Mouse (Mus musculus): Measurements from ENCODE around the gene Ctr9.

Ctr9 gene

GRCm38 (mm10) chr7:111059527-111059926 lies 30.8 kb downstream of the Ctr9 start:
- TF ChIP-seq POU5F1 (IDR thresholded peaks at IDR 0.05; ENCODE audit: borderline replicate concordance, low read length) = no peak
- TF ChIP-seq NANOG (IDR thresholded peaks at IDR 0.05; ENCODE audit: borderline replicate concordance, low read length) = no peak
- no peak for TF ChIP-seq CTCF (conservative IDR thresholded peaks at IDR 0.05; ENCODE audit: low read length)
- no peaks in the 10 kb centered on the region for H3K27me3 ChIP-seq (ENCODE audit: insufficient read depth, low read length)
- H3K36me3 ChIP-seq (ENCODE audit: insufficient read depth, low read length) = peaks cover 19% of the 10 kb centered on the region
- no peak overlapping the region for H3K4me3 ChIP-seq (replicated peaks; ENCODE audit: low read length)
- H3K4me1 ChIP-seq (replicated peaks; ENCODE audit: low read depth, low read length) = no peaks in the 10 kb centered on the region
- H3K9me3 ChIP-seq (ENCODE audit: low read length) = no peaks in the 10 kb centered on the region

GRCm38 (mm10) chr7:111062971-111063370 lies 34.2 kb downstream of the Ctr9 start:
- Histone ChIP-seq H3K4me3 (replicated peaks; ENCODE audit: low read length) (no peak overlapping the region), H3K27me3 (ENCODE audit: insufficient read depth, low read length) (no peaks in the 10 kb centered on the region), H3K4me1 (replicated peaks; ENCODE audit: low read depth, low read length) (no peaks in the 10 kb centered on the region), H3K9me3 (ENCODE audit: low read length) (no peaks in the 10 kb centered on the region), H3K36me3 (ENCODE audit: insufficient read depth, low read length) (peaks cover 5% of the 10 kb centered on the region)
- no peak for TF ChIP-seq NANOG (IDR thresholded peaks at IDR 0.05; ENCODE audit: borderline replicate concordance, low read length)
- TF ChIP-seq CTCF (conservative IDR thresholded peaks at IDR 0.05; ENCODE audit: low read length) = peak; percentile 33; the same call in 1 of the 2 replicates

GRCm38 (mm10) chr7:111068181-111068580 lies 39.4 kb downstream of the Ctr9 start:
- Histone ChIP-seq H3K4me3 (replicated peaks; ENCODE audit: low read length) (no peak overlapping the region), H3K36me3 (ENCODE audit: insufficient read depth, low read length) (peaks cover 57% of the 10 kb centered on the region), H3K9me3 (ENCODE audit: low read length) (no peaks in the 10 kb centered on the region), H3K27me3 (ENCODE audit: insufficient read depth, low read length) (no peaks in the 10 kb centered on the region), H3K4me1 (replicated peaks; ENCODE audit: low read depth, low read length) (no peaks in the 10 kb centered on the region)
- TF ChIP-seq POU5F1 (IDR thresholded peaks at IDR 0.05; ENCODE audit: borderline replicate concordance, low read length) = no peak

DNA sequence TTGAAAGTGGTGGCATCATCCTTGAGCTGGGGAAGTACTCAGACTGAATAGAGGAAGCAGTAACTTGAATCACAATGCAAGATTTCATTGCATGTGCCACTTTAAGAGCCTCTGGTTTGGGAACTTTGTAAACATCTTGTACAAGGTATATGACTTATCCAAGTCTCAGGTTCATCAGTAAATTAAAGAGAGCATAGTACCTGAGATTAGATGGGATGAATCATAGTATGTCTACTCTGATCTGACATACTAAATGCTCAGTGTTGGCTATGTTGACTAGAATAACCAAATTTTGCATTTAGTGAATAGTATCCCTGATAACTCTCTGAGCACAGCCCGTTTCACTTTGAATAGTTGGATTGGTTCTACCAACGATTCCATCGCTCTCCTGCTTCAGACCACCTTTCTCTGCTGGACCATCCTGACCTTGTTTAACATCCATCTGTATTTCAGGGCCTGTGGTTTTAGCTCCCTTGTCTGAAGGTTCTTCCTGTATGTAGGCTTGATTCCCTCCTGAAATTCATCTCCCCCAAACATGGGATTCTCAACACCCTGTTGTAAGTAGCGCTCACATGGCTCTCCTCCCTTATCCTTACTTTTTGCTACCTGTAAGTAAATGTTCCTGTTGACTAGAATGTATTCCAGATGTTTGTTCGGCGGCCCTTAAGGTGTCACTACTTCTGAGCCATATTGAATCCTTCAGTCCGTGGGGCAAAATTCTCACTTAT lies 40.9 kb downstream of the Ctr9 start:
- Histone ChIP-seq H3K36me3 (ENCODE audit: insufficient read depth, low read length) (peaks cover 71% of the 10 kb centered on the region), H3K4me1 (replicated peaks; ENCODE audit: low read depth, low read length) (peaks cover 8% of the 10 kb centered on the region; the same call in 1 of the 2 replicates), H3K4me3 (replicated peaks; ENCODE audit: low read length) (no peak overlapping the region), H3K27me3 (ENCODE audit: insufficient read depth, low read length) (no peaks in the 10 kb centered on the region), H3K9me3 (ENCODE audit: low read length) (no peaks in the 10 kb centered on the region)
- TF ChIP-seq NANOG (IDR thresholded peaks at IDR 0.05; ENCODE audit: borderline replicate concordance, low read length) = no peak
- TF ChIP-seq CTCF (conservative IDR thresholded peaks at IDR 0.05; ENCODE audit: low read length) = no peak
- TF ChIP-seq POU5F1 (IDR thresholded peaks at IDR 0.05; ENCODE audit: borderline replicate concordance, low read length) = no peak

DNA sequence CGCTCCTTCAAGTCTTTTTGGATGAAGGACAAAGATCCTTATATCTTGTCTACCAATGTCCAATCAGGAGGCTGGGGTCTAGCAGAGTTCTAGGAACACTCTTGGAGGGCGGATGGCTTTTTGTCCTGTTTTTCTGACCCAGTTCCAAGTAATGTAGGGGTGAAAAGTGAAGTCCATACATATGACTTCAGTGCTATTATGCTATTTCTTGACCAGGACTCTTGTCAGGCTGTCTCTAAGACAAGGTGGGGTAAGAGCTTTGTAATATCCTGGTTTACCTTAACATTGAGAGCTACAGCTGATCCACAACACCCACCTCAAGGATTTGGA lies 41.4 kb downstream of the Ctr9 start:
- H3K4me3 ChIP-seq (replicated peaks; ENCODE audit: low read length) = no peak overlapping the region
- H3K36me3 ChIP-seq (ENCODE audit: insufficient read depth, low read length) = peaks cover 76% of the 10 kb centered on the region
- H3K4me1 ChIP-seq (replicated peaks; ENCODE audit: low read depth, low read length) = peaks cover 8% of the 10 kb centered on the region; the same call in 1 of the 2 replicates
- no peaks in the 10 kb centered on the region for H3K9me3 ChIP-seq (ENCODE audit: low read length)
- TF ChIP-seq CTCF (conservative IDR thresholded peaks at IDR 0.05; ENCODE audit: low read length) (no peak), POU5F1 (IDR thresholded peaks at IDR 0.05; ENCODE audit: borderline replicate concordance, low read length) (no peak), NANOG (IDR thresholded peaks at IDR 0.05; ENCODE audit: borderline replicate concordance, low read length) (no peak)
- no peaks in the 10 kb centered on the region for H3K27me3 ChIP-seq (ENCODE audit: insufficient read depth, low read length)

- Histone ChIP-seq H3K4me3 (replicated peaks; ENCODE audit: low read length) (no peak overlapping the region), H3K36me3 (ENCODE audit: insufficient read depth, low read length) (peaks cover 98% of the 10 kb centered on the region), H3K27me3 (ENCODE audit: insufficient read depth, low read length) (no peaks in the 10 kb centered on the region), H3K9me3 (ENCODE audit: low read length) (no peaks in the 10 kb centered on the region), H3K4me1 (replicated peaks; ENCODE audit: low read depth, low read length) (peaks cover 14% of the 10 kb centered on the region; the same call in 1 of the 2 replicates)
- TF ChIP-seq NANOG (IDR thresholded peaks at IDR 0.05; ENCODE audit: borderline replicate concordance, low read length) = no peak
Observed at GRCm38 (mm10) chr7:111072410-111072809, 43.7 kb downstream of the Ctr9 start.

- Histone ChIP-seq H3K4me1 (replicated peaks; ENCODE audit: low read depth, low read length) (peaks cover 42% of the 10 kb centered on the region), H3K27me3 (ENCODE audit: insufficient read depth, low read length) (no peaks in the 10 kb centered on the region), H3K9me3 (ENCODE audit: low read length) (no peaks in the 10 kb centered on the region), H3K4me3 (replicated peaks; ENCODE audit: low read length) (no peak overlapping the region), H3K36me3 (ENCODE audit: insufficient read depth, low read length) (peaks cover 99% of the 10 kb centered on the region)
- no peak for TF ChIP-seq NANOG (IDR thresholded peaks at IDR 0.05; ENCODE audit: borderline replicate concordance, low read length)
- no peak for TF ChIP-seq CTCF (conservative IDR thresholded peaks at IDR 0.05; ENCODE audit: low read length)
- no peak for TF ChIP-seq POU5F1 (IDR thresholded peaks at IDR 0.05; ENCODE audit: borderline replicate concordance, low read length)
Observed at GRCm38 (mm10) chr7:111075288-111075687, 46.5 kb downstream of the Ctr9 start.

GRCm38 (mm10) chr7:111078271-111078670 lies 49.5 kb downstream of the Ctr9 start:
- peaks cover 85% of the 10 kb centered on the region for H3K36me3 ChIP-seq (ENCODE audit: insufficient read depth, low read length)
- peaks cover 52% of the 10 kb centered on the region for H3K4me1 ChIP-seq (replicated peaks; ENCODE audit: low read depth, low read length)
- TF ChIP-seq NANOG (IDR thresholded peaks at IDR 0.05; ENCODE audit: borderline replicate concordance, low read length) = no peak
- TF ChIP-seq CTCF (conservative IDR thresholded peaks at IDR 0.05; ENCODE audit: low read length) = no peak
- TF ChIP-seq POU5F1 (IDR thresholded peaks at IDR 0.05; ENCODE audit: borderline replicate concordance, low read length) = no peak
- H3K9me3 ChIP-seq (ENCODE audit: low read length) = no peaks in the 10 kb centered on the region
- H3K4me3 ChIP-seq (replicated peaks; ENCODE audit: low read length) = no peak overlapping the region
- H3K27me3 ChIP-seq (ENCODE audit: insufficient read depth, low read length) = no peaks in the 10 kb centered on the region

DNA sequence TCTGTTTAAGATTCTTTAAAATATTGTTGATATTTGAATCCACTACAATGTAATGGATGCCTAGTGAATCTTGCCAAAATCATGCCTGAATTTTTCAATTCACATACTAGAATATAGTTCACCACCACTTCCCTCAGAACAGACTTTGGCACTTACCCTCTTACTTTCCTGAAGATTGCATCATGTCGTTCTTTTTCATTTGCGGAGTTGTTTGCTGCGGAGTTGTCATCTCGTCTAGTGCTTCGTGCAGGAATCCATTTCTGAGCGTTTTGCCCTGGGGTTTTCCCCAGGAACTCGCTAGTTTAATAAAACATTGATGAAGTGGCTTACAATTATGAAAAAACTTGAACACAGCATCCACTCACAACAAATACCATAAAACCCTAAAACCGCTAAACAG lies 51.3 kb downstream of the Ctr9 start:
- peaks cover 67% of the 10 kb centered on the region for H3K36me3 ChIP-seq (ENCODE audit: insufficient read depth, low read length)
- TF ChIP-seq POU5F1 (IDR thresholded peaks at IDR 0.05; ENCODE audit: borderline replicate concordance, low read length) = no peak
- TF ChIP-seq CTCF (conservative IDR thresholded peaks at IDR 0.05; ENCODE audit: low read length) = no peak
- no peak for TF ChIP-seq NANOG (IDR thresholded peaks at IDR 0.05; ENCODE audit: borderline replicate concordance, low read length)
- no peaks in the 10 kb centered on the region for H3K27me3 ChIP-seq (ENCODE audit: insufficient read depth, low read length)
- no peaks in the 10 kb centered on the region for H3K9me3 ChIP-seq (ENCODE audit: low read length)
- peaks cover 47% of the 10 kb centered on the region for H3K4me1 ChIP-seq (replicated peaks; ENCODE audit: low read depth, low read length)
- H3K4me3 ChIP-seq (replicated peaks; ENCODE audit: low read length) = peak overlapping the region; percentile 97
